Mouse (Mus musculus) hindbrain, embryonic 16.5 days (tissue): Measurements from ENCODE around the gene Ptpre. TPM values are rescaled to one million over a fixed set of nuclear protein-coding genes. Genes with fewer than 3 reads are reported as not detected.
"Not testable (repeated sequence)": the region's sequence is repeated elsewhere in the genome, so short reads cannot be mapped to it uniquely, and the experiment has no call there.

Experiments
- ATAC-seq: fragments of 200-750 bp; cut with Nextera tagmentation; 2 replicates; pipeline ENCODE4 v1.8.0; 2017; ENCODE audit warnings: moderate TSS enrichment, moderate library complexity
- H3K27ac ChIP-seq: fragments of 300-500 bp; sonication (generic); 2 replicates; pipeline ENCODE4 v1.5.1; 2014; ENCODE audit warnings: low read depth, mild to moderate bottlenecking, control low read depth, low read length, moderate library complexity
- H3K27me3 ChIP-seq: fragments of 300-500 bp; sonication (generic); replicated peaks from 2 replicates; pipeline ENCODE4 v1.6.1; 2014; ENCODE audit warnings: low read length; ENCODE audit not compliant: control insufficient read depth, insufficient read depth
- H3K36me3 ChIP-seq: fragments of 300-500 bp; sonication (generic); 2 replicates; pipeline ENCODE4 v1.6.1; 2014; ENCODE audit warnings: mild to moderate bottlenecking, low read length, moderate library complexity, mixed read lengths; ENCODE audit not compliant: control insufficient read depth, insufficient read depth
- H3K4me1 ChIP-seq: fragments of 300-500 bp; sonication (generic); 2 replicates; pipeline ENCODE4 v1.6.1; 2014; ENCODE audit warnings: low read depth, low read length; ENCODE audit not compliant: control insufficient read depth, insufficient read depth
- H3K4me2 ChIP-seq: fragments of 300-500 bp; sonication (generic); 2 replicates; pipeline ENCODE4 v1.6.1; 2014; ENCODE audit warnings: mild to moderate bottlenecking, low read length, control low read depth, moderate library complexity
- H3K4me3 ChIP-seq: fragments of 300-500 bp; sonication (generic); 2 replicates; pipeline ENCODE4 v1.5.1; 2014; ENCODE audit warnings: mild to moderate bottlenecking, low read length, control low read depth, moderate library complexity
- H3K9ac ChIP-seq: fragments of 300-500 bp; sonication (generic); 2 replicates; pipeline ENCODE4 v1.6.1; 2014; ENCODE audit warnings: low read depth, mild to moderate bottlenecking, control low read depth, low read length, moderate library complexity
- H3K9me3 ChIP-seq: fragments of 300-500 bp; sonication (generic); 2 replicates; pipeline ENCODE4 v1.6.1; 2014; ENCODE audit warnings: mild to moderate bottlenecking, low read length, moderate library complexity; ENCODE audit not compliant: control insufficient read depth
- WGBS: fragments of 180-500 bp; shearing (Covaris S2); extraction: QIAGEN DNeasy Blood & Tissue Kit; methylation state at CpG from one replicate; pipeline ENCODE4 v1.1.7; 2014; 5-methylcytosine and 5-hydroxymethylcytosine counted together
- polyA plus RNA-seq: library from polyadenylated mRNA; unstranded; fragments of >200 nt; fragmentation: Nextera tagmentation; extraction: Ambion mirVana; gene quantifications from 2 replicates; pipeline ENCODE4 v1.2.1, GENCODE M21; 2015

Gene Ptpre
- polyA plus RNA-seq, 1 experiment from 2014 or later = 8.1 TPM

DNA sequence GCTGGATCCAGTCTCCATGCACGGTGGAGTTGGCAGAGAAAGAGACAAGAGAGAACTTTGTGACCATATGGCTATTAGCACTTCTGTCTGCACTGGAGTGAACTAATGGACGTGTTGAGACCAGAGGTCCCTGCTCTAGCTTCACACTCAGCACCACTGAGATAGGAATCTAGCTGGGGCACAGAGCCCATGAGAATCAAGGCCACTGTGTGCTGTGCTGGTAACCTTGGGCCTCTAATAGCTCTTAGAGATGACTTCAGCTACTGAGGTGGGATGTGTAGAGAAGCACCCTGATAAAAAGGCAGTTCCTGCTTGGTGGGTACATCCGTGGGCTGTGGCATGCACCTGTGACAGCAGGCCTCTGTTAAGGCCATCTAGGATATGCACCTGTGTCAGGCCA, 136.3 kb downstream of the Ptpre start:
- Histone ChIP-seq H3K36me3 (no peaks in the 10 kb centered on the region; the same call in 1 of the 2 replicates), H3K9me3 (no peaks in the 10 kb centered on the region), H3K27me3 (no peaks in the 10 kb centered on the region), H3K9ac (no peak overlapping the region), H3K4me2 (no peak overlapping the region), H3K4me3 (no peak overlapping the region), H3K4me1 (no peaks in the 10 kb centered on the region), H3K27ac (no peak overlapping the region)
- 51% methylated on average over 3 of the region's 3 CpGs for WGBS
- ATAC-seq = no peak

DNA sequence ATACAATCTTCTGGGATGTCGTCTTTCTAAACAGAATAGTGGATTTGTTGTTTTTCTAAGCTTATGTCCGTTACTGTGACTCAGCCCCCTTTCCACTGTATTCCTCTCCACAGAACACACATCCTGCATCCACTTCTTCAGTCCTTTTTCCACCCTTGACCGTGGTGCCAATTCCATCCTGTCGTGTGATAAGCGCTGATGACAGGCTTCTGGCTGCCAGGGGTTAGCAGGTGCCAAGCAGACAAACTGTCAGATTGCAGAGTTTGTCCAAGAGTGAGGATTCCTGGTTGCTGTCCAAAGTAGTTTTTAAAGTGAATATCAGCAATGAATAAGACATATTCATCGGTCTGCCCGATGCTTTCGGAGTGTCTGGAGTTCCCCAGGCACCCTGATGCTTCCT, 139.4 kb downstream of the Ptpre start:
- WGBS = 78% methylated on average over 8 of the region's 8 CpGs
- Histone ChIP-seq H3K9ac (no peak overlapping the region), H3K4me2 (no peak overlapping the region), H3K36me3 (no peaks in the 10 kb centered on the region; the same call in 1 of the 2 replicates), H3K27ac (no peak overlapping the region), H3K4me3 (no peak overlapping the region), H3K4me1 (no peaks in the 10 kb centered on the region), H3K9me3 (no peaks in the 10 kb centered on the region), H3K27me3 (no peaks in the 10 kb centered on the region)
- ATAC-seq = no peak

DNA sequence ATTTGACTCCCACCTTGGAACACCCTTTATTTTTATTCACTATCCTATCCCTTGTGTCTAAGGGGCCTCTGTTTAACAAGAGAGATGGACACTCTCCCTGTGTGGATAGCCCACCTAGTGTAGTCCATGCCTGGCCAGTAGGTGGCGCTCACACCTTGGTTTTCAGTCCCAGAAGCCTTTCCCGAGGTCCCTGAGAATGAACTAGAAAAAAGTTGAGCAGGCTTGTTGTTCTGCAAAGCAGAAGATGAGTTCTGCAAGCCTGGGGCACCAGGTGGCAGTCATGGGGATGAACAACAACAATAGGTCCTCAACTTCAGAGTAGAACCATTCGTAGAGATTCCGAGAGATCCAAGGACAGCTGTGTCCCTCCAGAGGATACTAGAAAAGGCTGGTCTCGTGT, 143.1 kb downstream of the Ptpre start:
- no peak overlapping the region for H3K4me2 ChIP-seq
- 68% methylated on average over 5 of the region's 5 CpGs for whole genome bisulfite sequencing
- no peaks in the 10 kb centered on the region for H3K27me3 ChIP-seq
- H3K27ac ChIP-seq = no peak overlapping the region
- no peaks in the 10 kb centered on the region for H3K36me3 ChIP-seq
- ATAC-seq = no peak
- no peaks in the 10 kb centered on the region for H3K9me3 ChIP-seq
- no peak overlapping the region for H3K4me3 ChIP-seq
- H3K9ac ChIP-seq = no peak overlapping the region
- H3K4me1 ChIP-seq = no peaks in the 10 kb centered on the region

DNA sequence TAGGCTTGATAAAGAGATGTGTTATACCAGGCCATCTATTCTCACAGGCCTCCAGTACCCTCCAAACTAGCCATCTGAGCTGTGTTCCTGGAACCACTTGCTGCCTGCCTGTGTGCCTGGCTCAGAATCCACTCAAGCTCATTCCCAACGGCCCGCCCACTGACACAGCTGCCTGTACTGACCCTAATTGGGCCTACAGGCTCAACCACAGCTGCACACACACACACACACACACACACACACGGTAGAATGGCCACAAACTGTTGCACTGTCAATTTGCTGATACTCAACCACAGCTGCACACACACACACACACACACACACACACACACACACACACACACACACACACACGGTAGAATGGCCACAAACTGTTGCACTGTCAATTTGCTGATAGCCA, 146.8 kb downstream of the Ptpre start:
- WGBS = 68% methylated on average over 4 of the region's 4 CpGs
- H3K4me1 ChIP-seq, H3K36me3 ChIP-seq, H3K27me3 ChIP-seq, H3K4me3 ChIP-seq, H3K9ac ChIP-seq, H3K9me3 ChIP-seq, H3K4me2 ChIP-seq, H3K27ac ChIP-seq, ATAC-seq: not testable (repeated sequence)

GRCm38 (mm10) chr7:135684938-135685337, 147.7 kb downstream of the Ptpre start:
- no peak overlapping the region for H3K4me2 ChIP-seq
- no peak overlapping the region for H3K27ac ChIP-seq
- 81% methylated on average over 7 of the region's 7 CpGs for WGBS
- no peaks in the 10 kb centered on the region for H3K27me3 ChIP-seq
- no peaks in the 10 kb centered on the region for H3K9me3 ChIP-seq
- no peaks in the 10 kb centered on the region for H3K36me3 ChIP-seq
- no peak overlapping the region for H3K9ac ChIP-seq
- H3K4me3 ChIP-seq = no peak overlapping the region
- H3K4me1 ChIP-seq = no peaks in the 10 kb centered on the region
- no peak for ATAC-seq

GRCm38 (mm10) chr7:135689396-135689795, 152.1 kb downstream of the Ptpre start:
- WGBS = 93% methylated on average over 7 of the region's 7 CpGs
- no peaks in the 10 kb centered on the region for H3K36me3 ChIP-seq
- H3K9ac ChIP-seq = no peak overlapping the region
- H3K4me3 ChIP-seq = no peak overlapping the region
- H3K4me1 ChIP-seq = no peaks in the 10 kb centered on the region
- H3K9me3 ChIP-seq = no peaks in the 10 kb centered on the region
- no peak overlapping the region for H3K4me2 ChIP-seq
- H3K27ac ChIP-seq = no peak overlapping the region
- H3K27me3 ChIP-seq = no peaks in the 10 kb centered on the region
- ATAC-seq = no peak

DNA sequence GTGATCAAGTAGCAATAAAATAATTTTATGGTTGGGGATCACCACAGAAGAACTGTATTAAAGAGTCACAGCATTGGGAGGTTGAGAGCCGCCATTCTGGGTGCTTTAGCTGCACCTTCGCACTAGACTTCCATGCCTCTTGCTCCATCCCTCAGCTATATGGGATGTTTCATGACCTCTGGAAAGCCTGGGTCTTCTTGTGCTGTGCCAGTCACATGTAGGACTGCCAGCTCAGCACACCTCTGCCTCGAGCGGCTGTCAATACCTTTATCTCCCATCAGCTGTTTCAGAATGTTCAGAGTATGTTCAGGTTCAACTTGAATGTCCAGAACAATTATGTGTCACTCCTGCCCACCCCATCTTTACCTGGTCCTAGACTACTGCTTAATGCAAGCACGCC, 154.7 kb downstream of the Ptpre start:
- H3K4me3 ChIP-seq = no peak overlapping the region
- H3K27ac ChIP-seq = no peak overlapping the region
- WGBS = 97% methylated on average over 5 of the region's 5 CpGs
- no peaks in the 10 kb centered on the region for H3K9me3 ChIP-seq
- no peaks in the 10 kb centered on the region for H3K27me3 ChIP-seq
- H3K4me2 ChIP-seq = no peak overlapping the region
- H3K9ac ChIP-seq = no peak overlapping the region
- H3K4me1 ChIP-seq = no peaks in the 10 kb centered on the region
- no peak for ATAC-seq
- no peaks in the 10 kb centered on the region for H3K36me3 ChIP-seq

- WGBS = 96% methylated on average over 4 of the region's 4 CpGs
- H3K27ac ChIP-seq = no peak overlapping the region
- H3K4me2 ChIP-seq = no peak overlapping the region
- H3K9me3 ChIP-seq = no peaks in the 10 kb centered on the region
- no peaks in the 10 kb centered on the region for H3K27me3 ChIP-seq
- no peak overlapping the region for H3K9ac ChIP-seq
- ATAC-seq = no peak
- no peak overlapping the region for H3K4me3 ChIP-seq
- H3K4me1 ChIP-seq = no peaks in the 10 kb centered on the region
- H3K36me3 ChIP-seq = no peaks in the 10 kb centered on the region
Measured at GRCm38 (mm10) chr7:135694130-135694529, 156.8 kb downstream of the Ptpre start.

DNA sequence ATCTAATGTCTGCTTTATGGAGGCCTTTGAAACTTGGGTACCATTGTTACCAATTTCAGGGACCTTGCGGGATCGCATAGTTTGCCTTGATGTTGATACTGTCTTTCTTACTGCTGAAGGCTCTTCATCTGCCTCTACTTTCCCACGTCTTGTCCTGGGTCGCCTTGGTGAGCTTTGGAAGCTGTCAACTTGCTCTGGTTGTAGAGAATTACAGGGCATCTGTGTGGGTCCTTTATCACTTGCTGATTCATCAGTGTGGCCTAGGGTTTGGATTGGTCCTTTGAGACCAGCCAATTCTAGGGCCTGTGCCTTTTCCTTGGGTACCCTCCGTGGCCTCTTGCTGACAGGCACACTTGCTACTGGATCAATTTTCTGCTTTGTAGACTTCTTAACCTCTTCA, 157.5 kb downstream of the Ptpre start:
- H3K4me1 ChIP-seq = no peaks in the 10 kb centered on the region
- H3K4me3 ChIP-seq = no peak overlapping the region
- H3K9me3 ChIP-seq = no peaks in the 10 kb centered on the region
- no peak overlapping the region for H3K4me2 ChIP-seq
- H3K9ac ChIP-seq = no peak overlapping the region
- H3K27ac ChIP-seq = no peak overlapping the region
- no peak for ATAC-seq
- no peaks in the 10 kb centered on the region for H3K36me3 ChIP-seq
- 98% methylated on average over 5 of the region's 5 CpGs for WGBS
- H3K27me3 ChIP-seq = no peaks in the 10 kb centered on the region

- H3K4me1 ChIP-seq = no peaks in the 10 kb centered on the region
- no peak for ATAC-seq
Measured at GRCm38 (mm10) chr7:135696127-135696526, 158.8 kb downstream of the Ptpre start.

More at GRCm38 (mm10) chr7:135696127-135696526, 158.8 kb downstream of the Ptpre start:
- Histone ChIP-seq H3K9me3 (no peaks in the 10 kb centered on the region), H3K9ac (no peak overlapping the region), H3K4me3 (no peak overlapping the region), H3K36me3 (no peaks in the 10 kb centered on the region), H3K4me2 (no peak overlapping the region), H3K27me3 (no peaks in the 10 kb centered on the region), H3K27ac (no peak overlapping the region)
- 80% methylated on average over 4 of the region's 4 CpGs for WGBS
